Comparison of ENCODE assay signal across 12 mouse cellular contexts in the genomic region with DNA sequence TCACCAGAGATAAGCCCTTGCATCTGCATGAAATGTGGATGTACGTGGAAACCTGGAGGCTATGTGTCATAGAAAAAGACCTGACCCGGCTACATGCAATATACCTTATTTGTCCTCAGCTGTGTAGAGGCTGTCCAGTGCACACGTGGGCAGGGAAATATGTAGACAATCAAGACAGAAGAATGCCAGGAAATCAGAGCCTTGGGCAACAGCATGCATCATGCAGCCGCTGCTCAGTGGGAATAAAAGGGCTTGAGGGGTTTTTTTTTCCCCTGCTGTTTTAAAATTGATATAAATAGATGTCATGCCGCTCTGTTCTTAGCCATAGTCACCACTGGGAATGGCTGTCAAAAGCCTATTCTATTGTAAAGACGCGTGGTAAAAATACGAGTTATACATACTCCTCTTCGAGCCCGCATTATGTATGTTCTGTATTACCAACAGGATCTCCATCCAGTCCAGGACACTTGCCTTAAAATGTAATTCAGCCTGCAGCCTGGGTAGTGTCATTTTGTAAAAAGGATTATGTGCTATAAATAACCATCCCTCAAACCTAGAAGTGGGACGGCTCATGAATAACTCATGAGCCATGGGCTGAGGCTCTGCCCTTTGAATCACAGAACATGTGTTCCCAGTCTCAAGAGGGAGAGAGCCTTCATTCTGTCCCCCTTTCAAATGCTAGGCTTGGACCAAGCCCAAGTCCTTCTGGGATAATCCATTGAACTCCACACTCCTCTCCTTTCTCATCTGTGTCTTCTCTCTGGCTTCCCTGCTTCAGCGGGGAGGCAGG.
DNase-seq lines count a peak whose midpoint lies in the region; ATAC-seq and TF ChIP-seq lines count a peak whose summit lies in the region.
"Had no signal": no experiment of that assay in that cellular context is flagged by ENCODE, and none has a peak within 500 bp of the region (broad histone marks: within the 10 kb centered on the region; RNA-seq: fewer than 3 reads in every experiment).

No protein-coding gene starts in this region.

- peak; percentile 53; the same call in 1 of the 2 replicates for ATAC-seq in heart, embryonic 16.5 days (replicated peaks; ENCODE audit: extremely low read depth, insufficient read depth, low FRiP score)
- ATAC-seq in forebrain, postnatal 0 days = peak; percentile 59
- peak; percentile 84 for ATAC-seq in midbrain, embryonic 15.5 days (replicated peaks)

- no peaks in the 10 kb centered on the region for H3K36me3 ChIP-seq in heart, embryonic 16.5 days (ENCODE audit: control insufficient read depth, insufficient read depth)
- H3K36me3 ChIP-seq in heart, embryonic 10.5 days = no peaks in the 10 kb centered on the region
- H3K36me3 ChIP-seq in forebrain, postnatal 0 days (ENCODE audit: insufficient read depth) = no peaks in the 10 kb centered on the region
- H3K36me3 ChIP-seq in midbrain, embryonic 15.5 days (replicated peaks) = no peaks in the 10 kb centered on the region
- H3K36me3 ChIP-seq: embryonic facial prominence, embryonic 15.5 days; limb, embryonic 15.5 days had no signal

- no peak for TF ChIP-seq POLR2A in brain, embryonic 14.5 days (IDR thresholded peaks at IDR 0.05; ENCODE audit: borderline replicate concordance, extremely low read depth, insufficient read depth, insufficient read length, poor library complexity, severe bottlenecking)

- no peak overlapping the region for H3K4me3 ChIP-seq in heart, embryonic 16.5 days (ENCODE audit: low read length)
- no peak overlapping the region for H3K4me3 ChIP-seq in heart, embryonic 10.5 days
- H3K4me3 ChIP-seq in forebrain, postnatal 0 days (ENCODE audit: low read depth, low read length) = no peak overlapping the region
- H3K4me3 ChIP-seq in midbrain, embryonic 15.5 days = no peak overlapping the region
- H3K4me3 ChIP-seq: embryonic facial prominence, embryonic 15.5 days; limb, embryonic 15.5 days had no signal

- H3K9ac ChIP-seq in heart, embryonic 16.5 days (ENCODE audit: low read length) = no peak overlapping the region
- peak overlapping the region; percentile 22; the same call in 1 of the 2 replicates for H3K9ac ChIP-seq in forebrain, postnatal 0 days
- no peak overlapping the region for H3K9ac ChIP-seq in midbrain, embryonic 15.5 days
- H3K9ac ChIP-seq: embryonic facial prominence, embryonic 15.5 days; limb, embryonic 15.5 days had no signal

- DNase-seq in heart, embryonic 10.5 days (ENCODE audit: low spot score) = no peak
- peak; percentile 93 for DNase-seq in brain, embryonic 14.5 days (ENCODE audit: low read depth)
- peak; percentile 55 for DNase-seq in forebrain, postnatal 0 days
- DNase-seq in testis, postnatal 10 days (ENCODE audit: low spot score) = no peak
- no peak for DNase-seq in adrenal gland, postnatal 36 days
- DNase-seq in c-Kit-positive CD71-positive TER-119-positive erythroid progenitor cells, embryonic 14.5 days (ENCODE audit: low spot score) = no peak
- DNase-seq: adrenal gland, postnatal 10 days; thymus, adult 2 months had no signal

- WGBS in heart, embryonic 16.5 days = 47% methylated on average over 12 of the region's 12 CpGs
- 79% methylated on average over 12 of the region's 12 CpGs for WGBS in heart, embryonic 10.5 days
- 25% methylated on average over 12 of the region's 12 CpGs for WGBS in forebrain, postnatal 0 days
- 14% methylated on average over 12 of the region's 12 CpGs for WGBS in midbrain, embryonic 15.5 days

- peak overlapping the region; percentile 64 for H3K27ac ChIP-seq in heart, embryonic 16.5 days (ENCODE audit: low read length)
- H3K27ac ChIP-seq in heart, embryonic 10.5 days = no peak overlapping the region
- H3K27ac ChIP-seq in forebrain, postnatal 0 days (ENCODE audit: low read depth, low read length) = peak overlapping the region; percentile 50; the same call in 1 of the 2 replicates
- peak overlapping the region; percentile 53 for H3K27ac ChIP-seq in midbrain, embryonic 15.5 days
- H3K27ac ChIP-seq: embryonic facial prominence, embryonic 15.5 days; limb, embryonic 15.5 days had no signal

- no peak for TF ChIP-seq CTCF in brain, embryonic 14.5 days (IDR thresholded peaks at IDR 0.05; ENCODE audit: borderline replicate concordance, extremely low read depth, insufficient read depth, insufficient read length)
- TF ChIP-seq CTCF in forebrain, postnatal 0 days (IDR thresholded peaks at IDR 0.05; ENCODE audit: low read depth) = no peak

- peaks cover 19% of the 10 kb centered on the region for H3K4me1 ChIP-seq in heart, embryonic 16.5 days (ENCODE audit: control insufficient read depth, insufficient read depth, low read length)
- H3K4me1 ChIP-seq in heart, embryonic 10.5 days = peaks cover 7% of the 10 kb centered on the region; the same call in 1 of the 2 replicates
- H3K4me1 ChIP-seq in forebrain, postnatal 0 days (ENCODE audit: insufficient read depth) = peaks cover 29% of the 10 kb centered on the region
- H3K4me1 ChIP-seq in midbrain, embryonic 15.5 days = peaks cover 42% of the 10 kb centered on the region
- H3K4me1 ChIP-seq: limb, embryonic 15.5 days had no signal

- H3K27me3 ChIP-seq in heart, embryonic 16.5 days (ENCODE audit: control insufficient read depth, insufficient read depth, low read length) = no peaks in the 10 kb centered on the region
- H3K27me3 ChIP-seq in heart, embryonic 10.5 days (ENCODE audit: insufficient read depth, poor library complexity, severe bottlenecking) = no peaks in the 10 kb centered on the region
- H3K27me3 ChIP-seq in forebrain, postnatal 0 days (ENCODE audit: insufficient read depth, low read length) = no peaks in the 10 kb centered on the region
- no peaks in the 10 kb centered on the region for H3K27me3 ChIP-seq in midbrain, embryonic 15.5 days (replicated peaks)
- H3K27me3 ChIP-seq: embryonic facial prominence, embryonic 15.5 days had no signal

- H3K9me3 ChIP-seq in heart, embryonic 16.5 days (replicated peaks; ENCODE audit: control insufficient read depth, low read length) = no peaks in the 10 kb centered on the region
- H3K9me3 ChIP-seq in heart, embryonic 10.5 days = no peaks in the 10 kb centered on the region
- no peaks in the 10 kb centered on the region for H3K9me3 ChIP-seq in forebrain, postnatal 0 days (ENCODE audit: low read length)
- H3K9me3 ChIP-seq in midbrain, embryonic 15.5 days = no peaks in the 10 kb centered on the region
- H3K9me3 ChIP-seq: embryonic facial prominence, embryonic 15.5 days; limb, embryonic 15.5 days had no signal

- H3K4me2 ChIP-seq in heart, embryonic 16.5 days (ENCODE audit: low read depth, low read length) = peak overlapping the region; percentile 24; the same call in 1 of the 2 replicates
- no peak overlapping the region for H3K4me2 ChIP-seq in forebrain, postnatal 0 days (ENCODE audit: low read depth)
- peak overlapping the region; percentile 27 for H3K4me2 ChIP-seq in midbrain, embryonic 15.5 days
- H3K4me2 ChIP-seq: embryonic facial prominence, embryonic 15.5 days; limb, embryonic 15.5 days had no signal

Comparison
In these comparisons a context has a peak if more than half of its experiments do, and no peak if none do; other contexts are left out.
1. DNase-seq: peak in brain, embryonic 14.5 days (single experiment) and forebrain, postnatal 0 days (single experiment); none in heart, embryonic 10.5 days (single experiment), testis, postnatal 10 days (single experiment), adrenal gland, postnatal 36 days (0 of 2) and c-Kit-positive CD71-positive TER-119-positive erythroid progenitor cells, embryonic 14.5 days (single experiment).
2. Peak in every context shown above with its lines, with median percentiles within 50 percentile points of each other: ATAC-seq.